Comparison of ENCODE assay signal across 9 mouse cellular contexts in genomic region chr4:141078510-141079137, GRCm38 (mm10). TPM values are rescaled to one million over a fixed set of nuclear protein-coding genes. Genes with fewer than 3 reads are reported as not detected.
DNase-seq lines count a peak whose midpoint lies in the region; ATAC-seq and TF ChIP-seq lines count a peak whose summit lies in the region.
"Had no signal": no experiment of that assay in that cellular context is flagged by ENCODE, and none has a peak within 500 bp of the region (broad histone marks: within the 10 kb centered on the region; RNA-seq: fewer than 3 reads in every experiment).

No protein-coding gene starts in this region.

- peak overlapping the region; percentile 94; the same call in 1 of the 2 replicates for H3K4me3 ChIP-seq in gastrocnemius, adult 2 months
- peak overlapping the region; percentile 98 for H3K4me3 ChIP-seq in embryonic facial prominence, embryonic 14.5 days (ENCODE audit: low read depth, low read length)
- H3K4me3 ChIP-seq in limb, embryonic 13.5 days, result peak overlapping the region; percentile 95

- H3K36me3 ChIP-seq in embryonic facial prominence, embryonic 14.5 days (ENCODE audit: control insufficient read depth, insufficient read depth, low read length), result peaks cover 16% of the 10 kb centered on the region
- H3K36me3 ChIP-seq in limb, embryonic 13.5 days, result peaks cover 24% of the 10 kb centered on the region

- H3K4me1 ChIP-seq in embryonic facial prominence, embryonic 14.5 days (ENCODE audit: control insufficient read depth, insufficient read depth, low read length), result peaks cover 7% of the 10 kb centered on the region
- H3K4me1 ChIP-seq in limb, embryonic 13.5 days, result peaks cover 20% of the 10 kb centered on the region

- 74% methylated on average over 18 of the region's 18 CpGs for WGBS in embryonic facial prominence, embryonic 14.5 days
- WGBS in limb, embryonic 13.5 days, result 72% methylated on average over 18 of the region's 18 CpGs

- no peak overlapping the region for H3K9ac ChIP-seq in embryonic facial prominence, embryonic 14.5 days (ENCODE audit: low read depth, low read length)
- no peak overlapping the region for H3K9ac ChIP-seq in limb, embryonic 13.5 days

- no peaks in the 10 kb centered on the region for H3K27me3 ChIP-seq in embryonic facial prominence, embryonic 14.5 days (replicated peaks; ENCODE audit: control insufficient read depth, insufficient read depth, low read length)
- no peaks in the 10 kb centered on the region for H3K27me3 ChIP-seq in limb, embryonic 13.5 days

- intact Hi-C loops in gastrocnemius, adult 2 months (cut with DNase I), result loop anchor here (5.0 kb wide), 1 partner anchor 59 kb away; the partner anchor contains the start of gene Szrd1

- H3K4me2 ChIP-seq in embryonic facial prominence, embryonic 14.5 days (ENCODE audit: low read depth, low read length), result peak overlapping the region; percentile 21; the same call in 1 of the 2 replicates
- H3K4me2 ChIP-seq in limb, embryonic 13.5 days (replicated peaks), result no peak overlapping the region

- no peaks in the 10 kb centered on the region for H3K9me3 ChIP-seq in embryonic facial prominence, embryonic 14.5 days (ENCODE audit: control insufficient read depth, low read length)
- peaks cover 3% of the 10 kb centered on the region; the same call in 1 of the 2 replicates for H3K9me3 ChIP-seq in limb, embryonic 13.5 days

- no peak for TF ChIP-seq CTCF in gastrocnemius, adult 2 months (IDR thresholded peaks at IDR 0.05)

- no peak for DNase-seq in gastrocnemius, adult 2 months
- no peak for DNase-seq in gastrocnemius, postnatal 25 days
- DNase-seq in CD4-positive helper T cell, adult 2 months (ENCODE audit: low read depth, low spot score), result peak; percentile 15
- no peak for DNase-seq in embryonic facial prominence, embryonic 14.5 days (ENCODE audit: low spot score)
- DNase-seq in ovary, postnatal 14 days (ENCODE audit: low spot score), result no peak
- DNase-seq in right cerebral cortex, postnatal 14 days, result no peak
- DNase-seq in lung, postnatal 10 days, result no peak

- ATAC-seq in embryonic facial prominence, embryonic 14.5 days (ENCODE audit: low read depth), result no peak
- no peak for ATAC-seq in limb, embryonic 13.5 days (ENCODE audit: low FRiP score, low read depth)

- H3K27ac ChIP-seq in gastrocnemius, adult 2 months, result peak overlapping the region; percentile 89; the same call in 1 of the 2 replicates
- H3K27ac ChIP-seq in embryonic facial prominence, embryonic 14.5 days (replicated peaks; ENCODE audit: low read depth, low read length), result no peak overlapping the region; the same call in 1 of the 2 replicates
- H3K27ac ChIP-seq in limb, embryonic 13.5 days, result no peak overlapping the region

RNA-seq across cellular contexts. Expression of gene Necap2, which starts 0.5 kb away (rescaled TPM):
- 10 to 100 TPM; 13.1 to 16.5 TPM for total RNA-seq in gastrocnemius, adult 2 months (2021)
- 10 to 100 TPM; 12.6 to 14.5 TPM for total RNA-seq in gastrocnemius, postnatal 25 days (2021)
- polyA plus RNA-seq in embryonic facial prominence, embryonic 14.5 days (2014; fragmentation: Nextera tagmentation; extraction: Ambion mirVana), result 66.5 and 78.8 TPM in 2 replicates
- 88.7 and 92.3 TPM in 2 replicates for polyA plus RNA-seq in limb, embryonic 13.5 days (2015; fragmentation: Nextera tagmentation; extraction: Ambion mirVana)

RNA-seq across cellular contexts. Expression of gene Spata21, which starts 9.5 kb away (rescaled TPM):
- total RNA-seq in gastrocnemius, adult 2 months (2021), result not detected
- total RNA-seq in gastrocnemius, postnatal 25 days (2021), result not detected
- polyA plus RNA-seq in embryonic facial prominence, embryonic 14.5 days (2014; fragmentation: Nextera tagmentation; extraction: Ambion mirVana), result 0.33 TPM in 1 of 2 replicates, not detected in the other
- 0.08 and 0.20 TPM in 2 replicates for polyA plus RNA-seq in limb, embryonic 13.5 days (2015; fragmentation: Nextera tagmentation; extraction: Ambion mirVana)
- total RNA-seq: granulocyte monocyte progenitor cell, adult 5-6 weeks had no signal

RNA-seq across cellular contexts. Expression of gene Crocc, which starts 18.3 kb away (rescaled TPM):
- total RNA-seq in gastrocnemius, adult 2 months (2021), result 1 to 10 TPM; 1.7 to 2.0 TPM
- 1 to 10 TPM; 1.8 to 2.4 TPM for total RNA-seq in gastrocnemius, postnatal 25 days (2021)
- 5.1 and 6.2 TPM in 2 replicates for polyA plus RNA-seq in embryonic facial prominence, embryonic 14.5 days (2014; fragmentation: Nextera tagmentation; extraction: Ambion mirVana)
- polyA plus RNA-seq in limb, embryonic 13.5 days (2015; fragmentation: Nextera tagmentation; extraction: Ambion mirVana), result 7.2 and 8.0 TPM in 2 replicates
